Mouse (Mus musculus): ENCODE measurements at regions not wholly inside any gene's neighbourhood (a gene's known extent, or its start where the extent isn't known, plus 50 kb on each side); places are given as distances from the start of the nearest gene placed in this dataset.

DNA sequence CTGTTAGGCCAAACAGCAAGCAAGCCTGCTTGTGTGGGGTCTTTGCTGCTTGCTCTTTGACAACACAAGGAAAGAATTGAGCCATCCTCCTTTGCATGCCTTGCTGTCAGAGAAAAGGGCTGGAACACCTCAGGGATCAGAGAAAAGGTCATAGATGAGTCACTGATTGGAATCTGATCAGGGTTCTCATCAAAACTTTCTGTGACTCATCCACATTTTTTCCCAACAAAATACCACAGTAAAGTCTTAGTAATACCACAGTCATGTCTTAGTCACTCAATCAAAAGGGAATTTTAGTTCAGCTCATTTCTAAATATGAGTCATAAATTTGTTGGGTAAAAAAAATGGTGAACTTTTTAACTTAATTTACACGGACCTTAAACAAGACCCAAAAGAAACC lies 583.1 kb downstream of the Gm43517 start:
- no peak for ATAC-seq (ENCODE audit: insufficient number of reproducible peaks, insufficient read depth, low FRiP score, low read depth)
- H3K36me3 ChIP-seq (ENCODE audit: control insufficient read depth, insufficient read depth, low read length): no peaks in the 10 kb centered on the region
- H3K4me2 ChIP-seq (replicated peaks; ENCODE audit: low read depth, low read length): no peak overlapping the region
- H3K4me3 ChIP-seq (ENCODE audit: low read depth, low read length): no peak overlapping the region
- no peaks in the 10 kb centered on the region for H3K9me3 ChIP-seq (ENCODE audit: control insufficient read depth, low read depth, low read length)
- 71% methylated on average over 1 of the region's 1 CpGs for WGBS
- H3K9ac ChIP-seq (replicated peaks; ENCODE audit: low read depth, low read length): no peak overlapping the region
- no peaks in the 10 kb centered on the region for H3K27me3 ChIP-seq (ENCODE audit: control insufficient read depth, insufficient read depth, low read length)
- no peak overlapping the region for H3K27ac ChIP-seq (ENCODE audit: low read length)
- no peaks in the 10 kb centered on the region for H3K4me1 ChIP-seq (ENCODE audit: control insufficient read depth, insufficient read depth, low read length)

DNA sequence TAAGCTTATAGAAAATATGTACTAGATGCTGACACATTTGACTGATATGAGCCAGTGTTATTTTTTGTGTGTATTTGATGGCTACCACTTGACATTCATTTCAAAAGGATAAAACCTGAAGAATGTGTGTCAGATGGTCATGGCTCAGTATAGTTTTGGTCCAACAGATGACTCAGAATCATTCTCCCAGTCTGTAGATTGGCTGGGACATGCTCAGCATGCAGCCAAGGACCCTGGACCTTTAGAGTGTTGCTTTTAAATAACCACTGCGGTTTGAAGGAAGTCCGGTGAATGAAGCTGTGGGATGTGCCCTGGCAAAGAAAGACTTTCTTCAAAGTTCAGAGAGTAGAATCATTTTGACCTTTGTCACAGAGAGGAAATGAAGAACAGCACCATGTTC lies 584.6 kb downstream of the Gm43517 start:
- H3K27ac ChIP-seq (ENCODE audit: low read length): no peak overlapping the region
- H3K9me3 ChIP-seq (ENCODE audit: control insufficient read depth, low read depth, low read length): no peaks in the 10 kb centered on the region
- H3K36me3 ChIP-seq (ENCODE audit: control insufficient read depth, insufficient read depth, low read length): no peaks in the 10 kb centered on the region
- WGBS: 83% methylated on average over 2 of the region's 2 CpGs
- no peak overlapping the region for H3K4me2 ChIP-seq (replicated peaks; ENCODE audit: low read depth, low read length)
- H3K27me3 ChIP-seq (ENCODE audit: control insufficient read depth, insufficient read depth, low read length): no peaks in the 10 kb centered on the region
- H3K9ac ChIP-seq (replicated peaks; ENCODE audit: low read depth, low read length): no peak overlapping the region
- ATAC-seq (ENCODE audit: insufficient number of reproducible peaks, insufficient read depth, low FRiP score, low read depth): no peak
- H3K4me3 ChIP-seq (ENCODE audit: low read depth, low read length): no peak overlapping the region
- H3K4me1 ChIP-seq (ENCODE audit: control insufficient read depth, insufficient read depth, low read length): no peaks in the 10 kb centered on the region

DNA sequence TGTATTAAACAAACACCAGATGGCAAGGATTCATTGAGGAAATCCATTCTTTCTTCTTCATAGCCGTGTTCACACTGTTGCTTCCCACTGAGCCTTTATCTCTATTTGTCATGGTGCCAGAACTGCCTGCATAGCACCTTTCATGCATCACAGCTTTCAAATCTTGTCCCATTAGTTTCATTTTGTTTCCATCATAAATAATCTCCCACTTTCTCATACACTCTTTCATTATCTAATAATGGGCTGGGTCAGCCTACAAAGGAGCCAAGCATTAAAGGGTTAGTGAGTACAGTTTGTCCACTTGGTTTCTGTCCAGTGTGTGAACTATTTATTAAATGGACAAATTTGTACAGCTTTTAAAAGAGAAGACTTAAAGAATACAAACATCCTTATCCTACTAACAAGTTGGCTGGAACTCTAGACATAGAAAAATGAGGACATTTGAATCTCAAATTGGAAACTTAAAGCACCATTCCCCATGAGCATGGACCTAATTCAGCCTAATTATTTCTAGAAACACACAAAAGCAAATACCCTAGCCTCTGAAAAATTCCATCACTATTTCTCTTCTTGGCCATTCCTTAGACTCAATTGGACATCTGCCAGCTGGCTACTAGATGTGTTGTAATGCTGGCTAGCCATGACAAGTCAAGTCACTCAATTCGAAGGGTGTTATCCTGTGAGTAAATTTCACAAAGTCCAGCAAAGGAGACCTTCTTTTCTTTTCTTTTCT lies 589.8 kb downstream of the Gm43517 start:
- Histone ChIP-seq H3K27me3 (ENCODE audit: control insufficient read depth, insufficient read depth, low read length) (no peaks in the 10 kb centered on the region), H3K27ac (ENCODE audit: low read length) (no peak overlapping the region), H3K4me3 (ENCODE audit: low read depth, low read length) (no peak overlapping the region), H3K4me2 (replicated peaks; ENCODE audit: low read depth, low read length) (no peak overlapping the region), H3K4me1 (ENCODE audit: control insufficient read depth, insufficient read depth, low read length) (no peaks in the 10 kb centered on the region), H3K9ac (replicated peaks; ENCODE audit: low read depth, low read length) (no peak overlapping the region), H3K9me3 (ENCODE audit: control insufficient read depth, low read depth, low read length) (no peaks in the 10 kb centered on the region), H3K36me3 (ENCODE audit: control insufficient read depth, insufficient read depth, low read length) (no peaks in the 10 kb centered on the region)
- WGBS: 51% methylated on average over 2 of the region's 2 CpGs
- ATAC-seq (ENCODE audit: insufficient number of reproducible peaks, insufficient read depth, low FRiP score, low read depth): no peak

DNA sequence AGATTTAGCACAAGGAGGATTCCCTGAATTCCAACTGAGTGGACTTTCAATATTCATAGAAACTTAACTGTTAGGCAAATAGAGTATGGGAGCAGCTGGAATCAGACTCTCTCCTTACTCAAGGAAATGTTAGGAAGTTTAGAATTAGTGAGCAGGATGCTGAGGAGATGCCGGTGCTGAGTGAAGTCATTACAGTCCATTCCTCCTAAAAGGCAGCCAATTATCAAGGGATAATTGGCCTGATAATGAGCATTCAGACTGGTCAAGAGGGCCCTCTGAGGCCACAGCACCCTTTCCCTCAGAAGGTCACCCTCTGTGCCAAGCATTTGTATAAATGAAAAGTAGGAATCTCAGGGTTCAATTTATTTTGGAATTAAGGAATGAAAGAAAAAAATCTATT lies 590.6 kb downstream of the Gm43517 start:
- no peak for ATAC-seq (ENCODE audit: insufficient number of reproducible peaks, insufficient read depth, low FRiP score, low read depth)
- Histone ChIP-seq H3K4me3 (ENCODE audit: low read depth, low read length) (no peak overlapping the region), H3K9ac (replicated peaks; ENCODE audit: low read depth, low read length) (no peak overlapping the region), H3K9me3 (ENCODE audit: control insufficient read depth, low read depth, low read length) (no peaks in the 10 kb centered on the region), H3K4me2 (replicated peaks; ENCODE audit: low read depth, low read length) (no peak overlapping the region), H3K36me3 (ENCODE audit: control insufficient read depth, insufficient read depth, low read length) (no peaks in the 10 kb centered on the region), H3K27ac (ENCODE audit: low read length) (no peak overlapping the region), H3K4me1 (ENCODE audit: control insufficient read depth, insufficient read depth, low read length) (no peaks in the 10 kb centered on the region), H3K27me3 (ENCODE audit: control insufficient read depth, insufficient read depth, low read length) (no peaks in the 10 kb centered on the region)
- 75% methylated on average over 1 of the region's 1 CpGs for WGBS

DNA sequence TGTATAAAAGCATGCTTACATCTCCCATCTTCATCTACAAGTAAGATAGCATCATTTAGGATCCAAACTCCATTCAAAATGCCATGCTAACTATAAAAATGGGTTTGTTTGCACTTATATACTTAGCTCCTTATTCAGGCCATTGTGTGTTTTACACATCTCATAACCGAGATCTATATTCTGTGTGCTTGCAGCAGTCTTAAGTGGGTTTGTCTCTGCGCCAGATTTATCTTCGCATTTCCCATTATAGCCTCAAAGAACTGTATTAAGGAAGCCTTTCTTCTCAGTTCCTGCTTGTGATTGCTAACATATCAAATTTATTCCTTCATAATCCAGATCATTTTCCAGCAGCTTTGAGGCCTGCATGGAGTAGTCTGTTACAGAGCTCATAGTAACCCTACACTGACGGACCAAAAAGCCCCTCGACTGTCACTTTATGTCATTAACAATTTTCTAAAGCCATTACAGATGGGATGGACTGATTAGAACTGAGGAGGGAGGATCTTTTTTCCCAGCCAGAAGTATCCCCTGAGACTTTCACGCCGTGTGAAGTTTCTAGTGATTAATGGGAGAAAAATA lies 607.6 kb downstream of the Gm43517 start:
- Histone ChIP-seq H3K36me3 (ENCODE audit: control insufficient read depth, insufficient read depth, low read length) (no peaks in the 10 kb centered on the region), H3K9ac (replicated peaks; ENCODE audit: low read depth, low read length) (no peak overlapping the region), H3K4me2 (replicated peaks; ENCODE audit: low read depth, low read length) (no peak overlapping the region), H3K4me3 (ENCODE audit: low read depth, low read length) (no peak overlapping the region), H3K27me3 (ENCODE audit: control insufficient read depth, insufficient read depth, low read length) (no peaks in the 10 kb centered on the region), H3K4me1 (ENCODE audit: control insufficient read depth, insufficient read depth, low read length) (no peaks in the 10 kb centered on the region), H3K9me3 (ENCODE audit: control insufficient read depth, low read depth, low read length) (no peaks in the 10 kb centered on the region), H3K27ac (ENCODE audit: low read length) (no peak overlapping the region)
- ATAC-seq (ENCODE audit: insufficient number of reproducible peaks, insufficient read depth, low FRiP score, low read depth): no peak
- 47% methylated on average over 7 of the region's 7 CpGs for WGBS

DNA sequence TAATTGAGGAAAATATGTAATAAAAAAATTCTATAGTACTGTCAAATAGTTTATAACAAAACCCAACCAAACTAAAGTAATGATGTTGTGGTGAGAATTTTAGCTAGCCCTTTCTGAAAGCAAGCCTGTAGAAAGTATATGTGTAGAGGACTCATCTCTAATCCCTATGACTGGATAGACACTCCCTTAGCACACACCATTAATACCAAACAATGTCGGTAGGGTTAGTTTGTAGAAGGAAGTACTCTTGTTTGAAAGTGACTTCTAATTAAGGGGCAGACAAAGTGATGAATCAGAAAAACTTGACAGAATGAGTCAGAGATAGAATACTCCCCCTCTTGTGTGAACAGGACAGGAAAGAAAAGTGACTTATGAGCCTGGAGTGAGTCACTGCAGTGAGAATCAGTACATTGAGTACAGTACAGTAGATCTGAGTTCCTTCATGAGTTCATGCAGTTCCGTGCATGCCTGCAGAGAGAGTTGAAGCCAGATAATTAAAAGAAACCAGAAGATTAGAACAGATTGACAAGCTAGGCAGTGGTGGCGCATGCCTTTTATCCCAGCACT lies 610.0 kb downstream of the Prkd1 start:
- Histone ChIP-seq H3K36me3 (ENCODE audit: control insufficient read depth, insufficient read depth, low read length) (no peaks in the 10 kb centered on the region), H3K9me3 (ENCODE audit: control insufficient read depth, low read depth, low read length) (no peaks in the 10 kb centered on the region), H3K4me2 (replicated peaks; ENCODE audit: low read depth, low read length) (no peak overlapping the region), H3K4me1 (ENCODE audit: control insufficient read depth, insufficient read depth, low read length) (no peaks in the 10 kb centered on the region), H3K9ac (replicated peaks; ENCODE audit: low read depth, low read length) (no peak overlapping the region), H3K27me3 (ENCODE audit: control insufficient read depth, insufficient read depth, low read length) (no peaks in the 10 kb centered on the region), H3K27ac (ENCODE audit: low read length) (no peak overlapping the region), H3K4me3 (ENCODE audit: low read depth, low read length) (no peak overlapping the region)
- peak; percentile 71; the same call in 1 of the 2 replicates for ATAC-seq (ENCODE audit: insufficient number of reproducible peaks, insufficient read depth, low FRiP score, low read depth)
- WGBS: 67% methylated on average over 3 of the region's 3 CpGs

DNA sequence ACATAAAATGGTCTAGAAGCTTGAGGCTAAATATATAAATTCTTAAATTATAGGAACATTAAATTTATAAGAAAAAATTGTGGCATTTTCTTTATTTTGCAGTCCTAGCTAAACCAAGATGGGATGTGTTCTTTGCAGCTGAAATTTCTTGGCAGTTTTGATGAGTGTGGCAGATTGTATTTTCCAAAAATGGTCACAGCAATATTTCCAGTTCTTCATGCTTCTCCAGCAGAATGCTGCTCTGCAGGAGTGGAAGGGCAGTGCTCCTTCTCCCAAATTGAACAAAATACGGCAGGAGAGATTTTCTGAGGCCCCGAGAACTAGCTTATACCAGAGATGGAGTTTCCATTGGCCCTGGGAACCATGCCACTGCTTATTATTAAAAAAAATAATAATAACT lies 587.6 kb downstream of the Prkd1 start:
- Histone ChIP-seq H3K9me3 (ENCODE audit: control insufficient read depth, low read depth, low read length) (no peaks in the 10 kb centered on the region), H3K4me2 (replicated peaks; ENCODE audit: low read depth, low read length) (no peak overlapping the region), H3K27me3 (ENCODE audit: control insufficient read depth, insufficient read depth, low read length) (no peaks in the 10 kb centered on the region), H3K4me1 (ENCODE audit: control insufficient read depth, insufficient read depth, low read length) (no peaks in the 10 kb centered on the region), H3K27ac (ENCODE audit: low read length) (no peak overlapping the region), H3K36me3 (ENCODE audit: control insufficient read depth, insufficient read depth, low read length) (no peaks in the 10 kb centered on the region), H3K4me3 (ENCODE audit: low read depth, low read length) (no peak overlapping the region), H3K9ac (replicated peaks; ENCODE audit: low read depth, low read length) (no peak overlapping the region)
- no peak for ATAC-seq (ENCODE audit: insufficient number of reproducible peaks, insufficient read depth, low FRiP score, low read depth)
- 79% methylated on average over 2 of the region's 2 CpGs for WGBS

DNA sequence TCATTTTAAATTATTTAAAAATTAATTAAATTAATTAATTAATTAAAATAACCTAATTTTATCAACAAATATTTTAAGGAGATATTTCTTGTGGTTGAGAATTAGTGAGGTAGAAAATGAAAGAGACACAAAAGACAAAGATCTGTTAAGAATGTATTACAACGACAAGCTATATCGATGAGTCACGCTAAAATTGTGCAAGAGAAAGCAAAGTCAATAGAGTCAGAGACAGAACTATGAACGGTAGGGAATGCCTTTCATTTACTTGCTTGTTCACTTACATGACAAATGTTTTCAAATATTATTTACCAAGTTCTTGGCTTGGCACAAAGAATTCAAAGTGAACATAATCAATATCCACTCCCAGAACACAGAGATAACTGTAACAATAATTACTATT lies 582.5 kb downstream of the Prkd1 start:
- no peak overlapping the region for H3K9ac ChIP-seq (replicated peaks; ENCODE audit: low read depth, low read length)
- WGBS: 73% methylated on average over 4 of the region's 4 CpGs
- no peaks in the 10 kb centered on the region for H3K9me3 ChIP-seq (ENCODE audit: control insufficient read depth, low read depth, low read length)
- ATAC-seq (ENCODE audit: insufficient number of reproducible peaks, insufficient read depth, low FRiP score, low read depth): no peak
- H3K4me3 ChIP-seq (ENCODE audit: low read depth, low read length): no peak overlapping the region
- H3K4me1 ChIP-seq (ENCODE audit: control insufficient read depth, insufficient read depth, low read length): no peaks in the 10 kb centered on the region
- H3K27ac ChIP-seq (ENCODE audit: low read length): no peak overlapping the region
- no peaks in the 10 kb centered on the region for H3K36me3 ChIP-seq (ENCODE audit: control insufficient read depth, insufficient read depth, low read length)
- H3K4me2 ChIP-seq (replicated peaks; ENCODE audit: low read depth, low read length): no peak overlapping the region
- no peaks in the 10 kb centered on the region for H3K27me3 ChIP-seq (ENCODE audit: control insufficient read depth, insufficient read depth, low read length)
